In genomic region chr9:41328959-41329358, GRCm38 (mm10) we compare ENCODE assay signal across 10 mouse cellular contexts.
A peak's percentile ranks its signal among the peaks of the same experiment; 100 is the strongest.
DNase-seq lines count a peak whose midpoint lies in the region; ATAC-seq and TF ChIP-seq lines count a peak whose summit lies in the region.
"Had no signal": no experiment of that assay in that cellular context is flagged by ENCODE, and none has a peak within 500 bp of the region (broad histone marks: within the 10 kb centered on the region; RNA-seq: fewer than 3 reads in every experiment).

No protein-coding gene starts in this region.

- TF ChIP-seq POLR2A in limb, embryonic 14.5 days (IDR thresholded peaks at IDR 0.05; ENCODE audit: borderline replicate concordance, extremely low read depth, insufficient read depth, insufficient read length): no peak

- no peaks in the 10 kb centered on the region for H3K36me3 ChIP-seq in neural tube, embryonic 11.5 days (ENCODE audit: control insufficient read depth, insufficient read depth, low read length)
- H3K36me3 ChIP-seq in forebrain, embryonic 15.5 days: no peaks in the 10 kb centered on the region
- H3K36me3 ChIP-seq in limb, embryonic 14.5 days (ENCODE audit: control insufficient read depth, insufficient read depth, low read length): no peaks in the 10 kb centered on the region
- H3K36me3 ChIP-seq: G1E had no signal

- H3K9me3 ChIP-seq in neural tube, embryonic 11.5 days (ENCODE audit: control insufficient read depth, low read length): no peaks in the 10 kb centered on the region
- H3K9me3 ChIP-seq in forebrain, embryonic 15.5 days: no peaks in the 10 kb centered on the region
- no peaks in the 10 kb centered on the region for H3K9me3 ChIP-seq in limb, embryonic 14.5 days (ENCODE audit: control insufficient read depth, low read length)
- H3K9me3 ChIP-seq: G1E had no signal

- H3K4me2 ChIP-seq in neural tube, embryonic 11.5 days (ENCODE audit: low read depth): peak overlapping the region; percentile 53
- H3K4me2 ChIP-seq in forebrain, embryonic 15.5 days (replicated peaks): peak overlapping the region; percentile 40
- peak overlapping the region; percentile 39; the same call in 1 of the 2 replicates for H3K4me2 ChIP-seq in limb, embryonic 14.5 days (replicated peaks; ENCODE audit: low read depth, low read length, severe bottlenecking)

- DNase-seq in neural tube, embryonic 11.5 days (ENCODE audit: low spot score): no peak
- DNase-seq in neural tube, embryonic 10.5 days (ENCODE audit: extremely low spot score, low spot score): no peak
- DNase-seq in limb, embryonic 14.5 days (ENCODE audit: low spot score): no peak
- DNase-seq in adrenal gland, adult 2 months: no peak
- no peak for DNase-seq in thymus, adult 18-20 months
- DNase-seq in ovary, postnatal 10 days (ENCODE audit: low spot score): no peak
- DNase-seq: lung, postnatal 36 days; thymus, postnatal 4 days had no signal

- WGBS in neural tube, embryonic 11.5 days: 88% methylated on average over 1 of the region's 1 CpGs
- 100% methylated on average over 1 of the region's 1 CpGs for WGBS in forebrain, embryonic 15.5 days
- 97% methylated on average over 1 of the region's 1 CpGs for WGBS in limb, embryonic 14.5 days

- H3K4me3 ChIP-seq in neural tube, embryonic 11.5 days (ENCODE audit: low read depth, low read length): peak overlapping the region; percentile 36
- no peak overlapping the region for H3K4me3 ChIP-seq in forebrain, embryonic 15.5 days
- peak overlapping the region; percentile 10; the same call in 1 of the 2 replicates for H3K4me3 ChIP-seq in limb, embryonic 14.5 days (replicated peaks; ENCODE audit: low read length)

- H3K9ac ChIP-seq in neural tube, embryonic 11.5 days (ENCODE audit: low read length): peak overlapping the region; percentile 60
- no peak overlapping the region for H3K9ac ChIP-seq in forebrain, embryonic 15.5 days (replicated peaks)
- H3K9ac ChIP-seq in limb, embryonic 14.5 days (ENCODE audit: low read depth, low read length, severe bottlenecking): peak overlapping the region; percentile 9; the same call in 1 of the 2 replicates

- no peak for ATAC-seq in neural tube, embryonic 11.5 days (ENCODE audit: insufficient read depth, low FRiP score, low TSS enrichment)
- no peak for ATAC-seq in forebrain, embryonic 15.5 days (replicated peaks)
- ATAC-seq in limb, embryonic 14.5 days (ENCODE audit: low FRiP score, low read depth): no peak

- peaks cover 34% of the 10 kb centered on the region for H3K4me1 ChIP-seq in neural tube, embryonic 11.5 days (ENCODE audit: control insufficient read depth, insufficient read depth, low read length)
- H3K4me1 ChIP-seq in forebrain, embryonic 15.5 days: peaks cover 30% of the 10 kb centered on the region
- H3K4me1 ChIP-seq in limb, embryonic 14.5 days (ENCODE audit: control insufficient read depth, insufficient read depth, low read length): peaks cover 16% of the 10 kb centered on the region

- H3K27me3 ChIP-seq in neural tube, embryonic 11.5 days (ENCODE audit: control insufficient read depth, insufficient read depth, low read length): no peaks in the 10 kb centered on the region
- no peaks in the 10 kb centered on the region for H3K27me3 ChIP-seq in forebrain, embryonic 15.5 days
- no peaks in the 10 kb centered on the region for H3K27me3 ChIP-seq in limb, embryonic 14.5 days (ENCODE audit: control insufficient read depth, insufficient read depth, low read length)

- peak overlapping the region; percentile 75 for H3K27ac ChIP-seq in neural tube, embryonic 11.5 days (ENCODE audit: low read depth, low read length)
- H3K27ac ChIP-seq in forebrain, embryonic 15.5 days (replicated peaks): peak overlapping the region; percentile 47; the same call in 1 of the 2 replicates
- H3K27ac ChIP-seq in limb, embryonic 14.5 days (replicated peaks; ENCODE audit: low read depth, low read length): no peak overlapping the region
